Mouse (Mus musculus) liver, embryonic 14 days (tissue): ENCODE measurements around the gene 5730455P16Rik. TPM values are rescaled to one million over a fixed set of nuclear protein-coding genes. Genes with fewer than 3 reads are reported as not detected.

Experiments used
- polyA plus RNA-seq: library from polyadenylated mRNA; depleted of rRNA; stranded (reverse); fragments of >200 nt; gene quantifications from 2 replicates; pipeline ENCODE4 v1.2.3, GENCODE M21; 2012; rRNA removed

5730455P16Rik gene
- polyA plus RNA-seq = 2.5 and 3.0 TPM in 2 replicates

GRCm38 (mm10) chr11:80377712-80378451 is at the start of gene 5730455P16Rik:
TSS of gene 5730455P16Rik (minus strand) at chr11:80378034.

GRCm38 (mm10) chr11:80383019-80383625 is 5.3 kb upstream of the 5730455P16Rik start, which contains the start of gene Zfp207:
TSS of gene Zfp207 (plus strand) at chr11:80383279.

Other genes with a start within 250 kb of the 5730455P16Rik start
- 7.2 and 8.4 TPM in 2 replicates for gene Tefm, start 235.9 kb downstream of the 5730455P16Rik start, polyA plus RNA-seq
- 1.7 and 2.3 TPM in 2 replicates for gene Adap2, start 223.9 kb downstream of the 5730455P16Rik start, polyA plus RNA-seq
- 2.0 and 2.5 TPM in 2 replicates for gene Rnf135, start 194.2 kb downstream of the 5730455P16Rik start, polyA plus RNA-seq
- 11.7 and 14.4 TPM in 2 replicates for gene Rhot1, start 169.0 kb downstream of the 5730455P16Rik start, polyA plus RNA-seq
- gene Rhbdl3, start 77.1 kb downstream of the 5730455P16Rik start, polyA plus RNA-seq = 0.05 and 0.07 TPM in 2 replicates
- 78.4 and 91.5 TPM in 2 replicates for gene Zfp207, start 5.2 kb upstream of the 5730455P16Rik start, polyA plus RNA-seq
- 55.2 and 66.1 TPM in 2 replicates for gene Psmd11, start 50.6 kb upstream of the 5730455P16Rik start, polyA plus RNA-seq
- 0.70 and 0.89 TPM in 2 replicates for gene Cdk5r1, start 99.0 kb upstream of the 5730455P16Rik start, polyA plus RNA-seq